In the genomic region with DNA sequence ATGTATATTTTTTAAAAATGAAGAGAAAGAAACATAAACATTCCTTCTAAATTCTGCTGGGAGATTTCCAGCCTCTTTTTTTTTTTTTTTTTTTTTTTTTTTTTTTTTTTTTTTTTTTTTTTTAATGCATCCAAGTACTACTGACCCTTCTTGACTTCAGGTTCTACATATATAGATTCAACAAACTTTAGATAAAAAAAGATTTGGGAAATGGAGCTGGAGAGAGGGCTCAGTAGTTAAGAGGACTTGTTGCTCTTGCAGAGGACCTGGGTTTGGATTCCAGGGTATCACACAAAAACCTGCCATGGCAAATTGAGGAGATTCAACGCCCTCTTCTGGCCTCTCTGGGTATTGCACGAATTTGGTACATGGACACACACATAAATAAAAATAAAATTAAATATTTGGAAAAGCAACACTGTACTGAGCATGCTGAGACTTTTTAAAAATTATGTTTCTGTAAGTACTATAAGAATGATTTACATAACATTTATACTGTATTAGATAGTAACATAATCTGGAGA, we compare ENCODE assay signal across 8 mouse cellular contexts. TPM values are rescaled to one million over a fixed set of nuclear protein-coding genes. Genes with fewer than 3 reads are reported as not detected.
DNase-seq lines count a peak whose midpoint lies in the region; ATAC-seq lines count a peak whose summit lies in the region.

No protein-coding gene starts in this region.

- no peak overlapping the region for H3K4me2 ChIP-seq in hindbrain, embryonic 11.5 days (replicated peaks; ENCODE audit: low read depth, low read length)
- no peak overlapping the region for H3K4me2 ChIP-seq in hindbrain, embryonic 14.5 days (replicated peaks)

- H3K4me1 ChIP-seq in hindbrain, embryonic 11.5 days (replicated peaks; ENCODE audit: control insufficient read depth, insufficient read depth, low read length) = no peaks in the 10 kb centered on the region
- no peaks in the 10 kb centered on the region for H3K4me1 ChIP-seq in hindbrain, embryonic 14.5 days (replicated peaks; ENCODE audit: control insufficient read depth, insufficient read depth, low read length)

- H3K36me3 ChIP-seq in hindbrain, embryonic 11.5 days (ENCODE audit: control insufficient read depth, insufficient read depth, low read length) = no peaks in the 10 kb centered on the region
- no peaks in the 10 kb centered on the region for H3K36me3 ChIP-seq in hindbrain, embryonic 14.5 days (replicated peaks; ENCODE audit: control insufficient read depth, insufficient read depth)

- no peak for ATAC-seq in hindbrain, embryonic 11.5 days (ENCODE audit: low FRiP score)
- no peak for ATAC-seq in hindbrain, embryonic 14.5 days (ENCODE audit: low FRiP score)

- H3K27me3 ChIP-seq in hindbrain, embryonic 11.5 days (ENCODE audit: control insufficient read depth, insufficient read depth, low read length) = no peaks in the 10 kb centered on the region
- H3K27me3 ChIP-seq in hindbrain, embryonic 14.5 days (ENCODE audit: control insufficient read depth, insufficient read depth, low read length) = no peaks in the 10 kb centered on the region

- WGBS in hindbrain, embryonic 11.5 days = 5% methylated on average over 2 of the region's 2 CpGs
- WGBS in hindbrain, embryonic 14.5 days = 6% methylated on average over 2 of the region's 2 CpGs

- H3K9ac ChIP-seq in hindbrain, embryonic 11.5 days (ENCODE audit: low read depth, low read length) = no peak overlapping the region
- no peak overlapping the region for H3K9ac ChIP-seq in hindbrain, embryonic 14.5 days

- no peaks in the 10 kb centered on the region for H3K9me3 ChIP-seq in hindbrain, embryonic 11.5 days (ENCODE audit: control insufficient read depth, low read length)
- no peaks in the 10 kb centered on the region for H3K9me3 ChIP-seq in hindbrain, embryonic 14.5 days (ENCODE audit: control insufficient read depth, low read length)

- H3K27ac ChIP-seq in hindbrain, embryonic 11.5 days (ENCODE audit: low read depth, low read length) = no peak overlapping the region
- H3K27ac ChIP-seq in hindbrain, embryonic 14.5 days = no peak overlapping the region

- no peak overlapping the region for H3K4me3 ChIP-seq in hindbrain, embryonic 11.5 days (ENCODE audit: low read depth, low read length)
- no peak overlapping the region for H3K4me3 ChIP-seq in hindbrain, embryonic 14.5 days (replicated peaks; ENCODE audit: low read length)

- peak; percentile 67 for DNase-seq in hindbrain, embryonic 11.5 days (ENCODE audit: low spot score)
- no peak for DNase-seq in hindbrain, embryonic 14.5 days (ENCODE audit: low spot score)
- peak; percentile 11 for DNase-seq in urinary bladder, postnatal 25 days (ENCODE audit: low spot score)
- no peak for DNase-seq in urinary bladder, adult 2 months (ENCODE audit: low spot score)
- peak; percentile 38 for DNase-seq in embryo, embryonic 11 days
- DNase-seq in right cerebral cortex, postnatal 14 days = no peak
- DNase-seq in ovary, postnatal 14 days (ENCODE audit: low spot score) = no peak
- DNase-seq in thymus, postnatal 10 days (ENCODE audit: low spot score in 2 of 2) = no peak

RNA-seq across cellular contexts. Expression of gene Stfa3, which starts 14.8 kb away (rescaled TPM):
- polyA plus RNA-seq in hindbrain, embryonic 11.5 days (2014; fragmentation: Nextera tagmentation; extraction: Ambion mirVana) = not detected in 2 replicates
- not detected in 2 replicates for polyA plus RNA-seq in hindbrain, embryonic 14.5 days (2014; fragmentation: Nextera tagmentation; extraction: Ambion mirVana)
- polyA plus RNA-seq in urinary bladder, adult 2 months (2012; rRNA removed) = 0.23 TPM in 1 of 2 replicates, not detected in the other

Comparison
In these comparisons a context has a peak if more than half of its experiments do, and no peak if none do; other contexts are left out.
1. DNase-seq: peak in hindbrain, embryonic 11.5 days (single experiment), urinary bladder, postnatal 25 days (single experiment) and embryo, embryonic 11 days (single experiment); none in hindbrain, embryonic 14.5 days (single experiment), urinary bladder, adult 2 months (single experiment), right cerebral cortex, postnatal 14 days (single experiment), ovary, postnatal 14 days (single experiment) and thymus, postnatal 10 days (0 of 2).